Mouse (Mus musculus) kidney, adult 18-20 months (tissue): ENCODE results near the gene Aipl1.

Experiments
- DNase-seq: peaks from one replicate; pipeline ENCODE4 v3.0.0; 2021

Gene Aipl1

DNA sequence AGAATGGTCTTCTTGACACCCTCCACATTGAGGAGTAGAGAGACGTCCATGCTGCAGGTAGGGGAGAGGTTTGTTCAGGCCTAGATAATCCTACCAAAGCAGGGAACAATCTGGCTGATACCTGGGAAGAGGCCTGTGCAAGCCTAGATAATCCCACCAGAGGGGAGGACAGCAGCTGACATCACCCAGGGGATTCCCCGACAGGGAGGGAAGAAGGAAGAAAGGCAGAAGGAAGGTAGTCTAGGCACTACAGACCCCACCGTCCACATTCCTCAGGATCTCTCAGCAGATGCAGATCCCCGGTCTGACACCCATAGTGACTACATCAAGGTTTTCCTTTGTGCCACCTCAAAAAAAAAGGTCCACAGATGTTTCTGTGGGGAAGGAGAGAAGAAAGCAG is at the start of gene Aipl1:
Gene Aipl1 (minus strand): TSS at position 101 of the 400 bp plus-strand sequence.
- no peak for DNase-seq

- DNase-seq = no peak
Observed at GRCm38 (mm10) chr11:72086251-72087046, 49.1 kb upstream of the Aipl1 start.

- DNase-seq = no peak
Observed at GRCm38 (mm10) chr11:72084337-72084736, 47.0 kb upstream of the Aipl1 start.

- DNase-seq = no peak
Observed at GRCm38 (mm10) chr11:72082601-72083000, 45.3 kb upstream of the Aipl1 start.

DNA sequence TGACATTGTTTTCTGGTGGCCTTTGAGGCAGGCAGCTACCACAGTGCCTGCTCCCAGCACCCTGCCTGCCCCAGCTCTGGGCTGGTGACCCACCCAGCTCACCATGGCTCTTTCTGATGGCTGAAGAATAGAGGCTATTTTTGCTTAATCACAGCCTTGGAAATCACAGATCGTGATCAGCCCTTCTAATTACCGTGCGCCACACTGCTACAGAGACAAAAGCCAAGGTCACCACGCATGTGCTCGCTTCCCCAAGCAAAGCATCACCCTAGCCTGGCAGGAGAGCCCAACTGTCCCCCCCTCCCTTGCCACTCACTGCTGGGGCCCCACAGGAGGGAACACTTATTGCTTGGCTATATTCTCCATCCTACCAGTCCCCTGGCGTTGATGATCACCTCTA is 43.2 kb upstream of the Aipl1 start:
- no peak for DNase-seq

- no peak for DNase-seq
Observed at GRCm38 (mm10) chr11:72078647-72079046, 41.3 kb upstream of the Aipl1 start.

DNA sequence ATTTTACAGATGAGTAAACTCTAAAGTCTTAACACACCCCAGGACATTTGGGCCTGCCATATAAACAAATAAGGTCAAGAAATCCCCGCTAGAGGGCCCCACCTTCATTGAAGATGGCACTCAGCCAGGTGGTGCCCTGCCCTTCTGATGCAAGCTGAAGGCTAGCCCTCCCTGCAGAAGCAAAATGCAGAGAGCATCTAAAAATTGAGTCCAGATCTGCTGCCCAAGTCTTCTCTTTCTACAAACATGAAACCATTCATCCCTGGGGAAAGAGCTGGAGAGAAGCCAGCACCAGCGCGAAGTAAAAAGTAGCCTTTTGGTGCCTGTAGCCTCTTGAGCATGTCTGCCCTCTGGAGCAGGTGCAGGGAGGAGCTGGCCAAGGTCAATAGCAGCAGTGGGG is 40.7 kb upstream of the Aipl1 start:
- no peak for DNase-seq

DNA sequence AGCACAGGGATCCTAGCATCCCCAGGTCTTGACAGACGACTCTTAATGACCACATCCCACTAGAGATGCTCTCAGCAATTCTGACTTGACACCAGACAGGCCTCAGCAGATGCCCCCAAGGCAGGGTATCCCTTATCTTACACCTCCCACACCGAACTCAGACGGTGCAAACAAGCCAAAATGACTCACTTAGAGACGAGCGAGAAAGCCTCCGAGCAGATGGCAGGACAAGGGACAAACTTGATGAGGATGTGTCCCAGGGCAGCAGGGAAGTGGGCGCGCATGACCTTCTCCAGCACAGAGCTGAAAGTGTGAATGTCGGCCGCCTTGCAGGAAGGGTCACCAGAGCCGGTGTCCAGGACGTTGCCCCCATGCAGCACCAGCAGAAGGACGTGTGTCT is 36.9 kb upstream of the Aipl1 start:
- no peak for DNase-seq

- no peak for DNase-seq
Observed at GRCm38 (mm10) chr11:72072331-72072905, 35.1 kb upstream of the Aipl1 start.

DNA sequence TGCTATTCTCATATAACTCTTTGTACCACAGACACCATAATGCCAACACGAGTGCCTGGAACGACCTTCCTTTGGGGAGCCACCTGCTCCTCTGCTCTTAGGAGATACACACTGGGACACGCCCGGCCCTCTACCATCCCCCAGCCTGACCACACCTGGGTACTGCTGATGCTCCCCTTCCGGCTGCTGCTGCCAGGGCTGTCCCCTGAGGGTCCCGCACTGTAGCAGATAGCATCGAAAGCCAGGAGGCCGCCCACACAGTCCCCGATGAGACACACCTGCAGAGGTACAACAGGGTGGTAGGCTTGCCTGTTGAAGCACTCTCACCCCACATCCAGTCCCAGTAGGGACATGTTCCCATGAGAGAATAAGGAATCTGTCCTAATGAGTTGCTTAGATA is 33.4 kb upstream of the Aipl1 start:
- no peak for DNase-seq

GRCm38 (mm10) chr11:72068026-72068425 is 30.7 kb upstream of the Aipl1 start:
- no peak for DNase-seq

- no peak for DNase-seq
Observed at GRCm38 (mm10) chr11:72067326-72067725, 30.0 kb upstream of the Aipl1 start.

DNA sequence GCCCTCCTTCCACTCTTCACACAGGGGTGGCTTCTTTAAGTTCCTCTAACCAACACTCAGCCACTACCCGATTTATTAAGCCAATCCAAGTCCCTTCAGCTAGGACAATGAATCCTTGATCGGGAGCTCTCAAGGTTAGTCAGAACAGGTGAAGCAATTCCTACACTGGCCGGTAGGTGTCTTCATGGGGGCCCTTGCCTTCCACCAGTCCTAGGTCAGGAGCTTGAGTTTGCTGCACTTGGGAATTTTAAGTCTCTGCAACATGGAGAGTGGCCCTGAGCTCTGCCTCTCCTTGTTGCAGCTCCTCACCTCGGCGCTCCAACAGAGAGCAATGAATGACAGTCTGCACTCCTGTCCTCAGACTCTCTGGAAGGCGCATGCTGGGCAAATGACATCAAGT is 29.0 kb upstream of the Aipl1 start:
- DNase-seq = peak; percentile 46

- DNase-seq = peak; percentile 44
Observed at GRCm38 (mm10) chr11:72065103-72065502, 27.8 kb upstream of the Aipl1 start.

- no peak for DNase-seq
Observed at GRCm38 (mm10) chr11:72064414-72064813, 27.1 kb upstream of the Aipl1 start.

- DNase-seq = no peak
Observed at GRCm38 (mm10) chr11:72061093-72061620, 23.8 kb upstream of the Aipl1 start.

DNA sequence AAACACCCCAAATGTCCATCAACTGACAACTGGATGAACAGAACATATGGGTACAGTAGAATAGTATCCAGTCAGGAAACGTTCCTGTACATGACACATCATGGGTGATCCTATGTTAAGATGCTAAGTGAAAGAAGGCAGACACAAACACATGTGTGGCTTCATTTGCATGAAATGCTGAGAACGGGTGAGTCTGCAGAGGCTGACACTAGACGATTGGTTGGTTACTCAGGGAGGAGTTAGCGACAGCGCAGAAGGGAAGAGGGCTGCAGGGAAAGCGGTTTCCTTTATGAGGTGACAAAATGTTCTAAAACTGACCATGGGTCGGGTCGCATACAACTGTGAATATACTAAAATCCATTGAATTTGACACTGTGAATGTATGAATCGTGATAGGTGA is 23.1 kb upstream of the Aipl1 start:
- DNase-seq = no peak

- DNase-seq = no peak
Observed at GRCm38 (mm10) chr11:72057166-72057565, 19.9 kb upstream of the Aipl1 start.

- DNase-seq = no peak
Observed at GRCm38 (mm10) chr11:72055176-72055575, 17.9 kb upstream of the Aipl1 start.

DNA sequence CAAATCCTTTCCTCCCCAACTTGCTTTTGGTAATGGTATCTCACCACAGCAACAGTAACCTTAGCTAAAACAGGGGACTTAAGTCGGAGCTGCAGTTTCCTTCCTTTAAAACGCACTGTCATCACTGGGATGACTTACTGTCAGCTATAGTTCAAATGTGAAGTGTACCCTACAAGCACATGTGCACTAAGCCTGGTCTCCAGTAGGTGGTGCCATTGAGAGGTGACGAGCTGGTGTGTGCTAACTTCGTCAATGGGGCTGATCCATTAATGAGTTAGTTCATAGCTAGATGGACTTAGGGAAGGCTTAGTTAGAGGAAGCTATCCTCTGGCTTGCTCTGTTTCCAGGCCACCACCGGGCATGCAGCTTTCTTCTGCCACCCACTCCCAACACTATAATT is 15.3 kb upstream of the Aipl1 start:
- DNase-seq = peak; percentile 69

GRCm38 (mm10) chr11:72052221-72052620 is 14.9 kb upstream of the Aipl1 start:
- DNase-seq = no peak

GRCm38 (mm10) chr11:72050895-72051858 is 13.9 kb upstream of the Aipl1 start:
- DNase-seq = no peak
